Mouse (Mus musculus) forebrain, embryonic 14.5 days (tissue): ENCODE results near the gene Nap1l3. TPM values are rescaled to one million over a fixed set of nuclear protein-coding genes. Genes with fewer than 3 reads are reported as not detected.

ENCODE experiments used
- ATAC-seq: fragments of 200-750 bp; cut with Nextera tagmentation; 2 replicates; pipeline ENCODE4 v1.8.0; 2017; ENCODE audit warnings: mild to moderate bottlenecking, moderate library complexity
- DNase-seq: peaks from one replicate; pipeline ENCODE4 v3.0.0-alpha.2; 2015; ENCODE audit warnings: low spot score
- H3K27ac ChIP-seq: fragments of 300-500 bp; sonication (generic); 2 replicates; pipeline ENCODE4 v1.5.1; 2014; ENCODE audit warnings: low read depth, mild to moderate bottlenecking, control low read depth, low read length, moderate library complexity
- H3K27me3 ChIP-seq: fragments of 300-500 bp; sonication (generic); replicated peaks from 2 replicates; pipeline ENCODE4 v1.6.1; 2014; ENCODE audit warnings: low read length, control low read depth, mixed read lengths; ENCODE audit not compliant: control insufficient read depth, insufficient read depth
- H3K36me3 ChIP-seq: fragments of 300-500 bp; sonication (generic); 2 replicates; pipeline ENCODE4 v1.6.1; 2014; ENCODE audit warnings: low read length, control low read depth; ENCODE audit not compliant: control insufficient read depth, insufficient read depth
- H3K4me1 ChIP-seq: fragments of 300-500 bp; sonication (generic); 2 replicates; pipeline ENCODE4 v1.6.1; 2014; ENCODE audit warnings: antibody characterized with exemption, low read length, control low read depth; ENCODE audit not compliant: control insufficient read depth, insufficient read depth
- H3K4me2 ChIP-seq: fragments of 300-500 bp; sonication (generic); 2 replicates; pipeline ENCODE4 v1.6.1; 2014; ENCODE audit warnings: mild to moderate bottlenecking, control low read depth, low read length
- H3K4me3 ChIP-seq: fragments of 300-500 bp; sonication (generic); 2 replicates; pipeline ENCODE4 v1.5.1; 2014; ENCODE audit warnings: low read depth, low read length, control low read depth
- H3K9ac ChIP-seq: fragments of 300-500 bp; sonication (generic); 2 replicates; pipeline ENCODE4 v1.6.1; 2014; ENCODE audit warnings: mild to moderate bottlenecking, low read length, control low read depth, moderate library complexity
- H3K9me3 ChIP-seq: fragments of 300-500 bp; sonication (generic); replicated peaks from 2 replicates; pipeline ENCODE4 v1.6.1; 2016; ENCODE audit warnings: low read length, control low read depth, mixed read lengths; ENCODE audit not compliant: control insufficient read depth
- WGBS: fragments of 180-500 bp; shearing (Covaris S2); extraction: QIAGEN DNeasy Blood & Tissue Kit; methylation state at CpG from one replicate; pipeline ENCODE4 v1.1.7; 2014; 5-methylcytosine and 5-hydroxymethylcytosine counted together
- polyA plus RNA-seq: library from polyadenylated mRNA; unstranded; fragments of >200 nt; fragmentation: Nextera tagmentation; extraction: Ambion mirVana; gene quantifications from 2 replicates; pipeline ENCODE4 v1.2.1, GENCODE M21; 2014

Gene Nap1l3
- 27.5 and 34.0 TPM in 2 replicates for polyA plus RNA-seq

GRCm38 (mm10) chrX:122396781-122397581 lies at the start of gene Nap1l3:
Gene Nap1l3, minus strand, starts transcription at chrX:122397401.
- Histone ChIP-seq H3K27me3 (no peaks in the 10 kb centered on the region), H3K27ac (peak within 1 kb of the TSS; percentile 60; the same call in 1 of the 2 replicates), H3K9me3 (no peaks in the 10 kb centered on the region), H3K9ac (peak within 1 kb of the TSS; percentile 65), H3K36me3 (no peaks in the 10 kb centered on the region), H3K4me2 (peak within 1 kb of the TSS; percentile 48), H3K4me3 (peak within 1 kb of the TSS; percentile 52), H3K4me1 (no peaks in the 10 kb centered on the region)
- peak; percentile 99 for ATAC-seq
- DNase-seq: peak; percentile 89
- WGBS: 19% methylated on average over 38 of the region's 39 CpGs

- DNase-seq (no peak), ATAC-seq (peak; percentile 53)
- peak overlapping the region; percentile 52 for H3K4me3 ChIP-seq
- WGBS: 33% methylated on average over 8 of the region's 8 CpGs
- no peaks in the 10 kb centered on the region for H3K36me3 ChIP-seq
- no peaks in the 10 kb centered on the region for H3K27me3 ChIP-seq
- H3K9ac ChIP-seq: no peak overlapping the region
- peak overlapping the region; percentile 48 for H3K4me2 ChIP-seq
- no peaks in the 10 kb centered on the region for H3K4me1 ChIP-seq
- no peaks in the 10 kb centered on the region for H3K9me3 ChIP-seq
- H3K27ac ChIP-seq: no peak overlapping the region
Observed at GRCm38 (mm10) chrX:122397652-122398051, 451 bp upstream of the Nap1l3 start.
